Mouse (Mus musculus) cerebellum, adult 2 months (tissue): ENCODE data around the gene Inafm2.

Source experiments
- CTCF ChIP-seq: fragments of 200-500 bp; IDR thresholded peaks from 2 replicates; pipeline ENCODE4 v1.5.1; 2011; ENCODE audit warnings: low read depth, mild to moderate bottlenecking, control low read depth, low read length, moderate library complexity, borderline replicate concordance; ENCODE audit not compliant: insufficient read depth
- POLR2A ChIP-seq: fragments of 200-500 bp; IDR thresholded peaks from 2 replicates; pipeline ENCODE4 v1.6.1; 2011; ENCODE audit warnings: low read length, control low read depth, borderline replicate concordance; ENCODE audit not compliant: insufficient read depth

DNA sequence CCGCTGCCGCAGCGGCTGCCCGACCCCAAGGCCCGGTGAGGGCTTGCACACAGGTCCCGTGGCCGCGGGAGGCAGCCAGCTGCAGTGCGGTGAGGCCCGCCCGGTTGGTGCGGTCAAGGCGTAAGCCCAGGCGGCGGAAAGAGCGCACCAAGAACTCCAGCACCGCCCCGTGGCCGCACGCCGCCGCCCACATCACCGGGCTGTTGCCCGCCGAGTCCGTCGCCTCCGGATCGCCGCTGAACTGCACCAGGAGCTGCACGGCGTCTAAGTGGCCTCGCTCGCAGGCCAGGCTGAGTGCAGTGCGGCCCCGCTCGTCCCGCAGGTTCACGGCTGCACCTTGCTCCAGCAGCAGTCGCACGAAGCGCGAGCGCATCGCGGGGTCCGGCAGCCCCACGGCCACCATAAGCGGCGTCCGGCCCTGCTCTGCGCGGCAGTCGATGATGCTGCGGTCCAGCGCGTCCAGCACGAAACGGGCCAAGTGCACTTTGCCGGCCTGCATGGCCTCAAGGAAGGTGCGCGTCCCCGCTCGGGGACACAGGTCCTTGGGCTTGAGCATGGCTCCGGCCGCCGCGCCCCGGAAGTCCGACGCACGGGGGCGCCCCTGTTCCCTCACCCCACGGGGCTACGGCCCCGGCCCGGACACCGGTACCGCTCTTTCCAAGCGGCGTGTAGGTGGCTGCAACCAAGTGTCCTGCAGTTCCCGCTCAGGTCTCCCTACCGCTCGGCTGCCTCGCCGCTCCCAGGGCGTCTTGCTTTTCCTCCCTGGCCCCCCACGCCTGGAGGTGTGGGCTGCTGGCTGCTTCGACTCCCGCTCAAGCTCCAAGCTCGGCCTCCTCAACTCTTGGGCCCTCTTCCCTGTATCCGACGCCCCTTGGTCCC lies 42.4 kb upstream of the Inafm2 start:
- TF ChIP-seq CTCF (no peak), POLR2A (no peak)
